9 mouse cellular contexts compared by ENCODE assay signal in genomic region chr7:29072689-29073088, GRCm38 (mm10). TPM values are rescaled to one million over a fixed set of nuclear protein-coding genes. Genes with fewer than 3 reads are reported as not detected.
DNase-seq lines count a peak whose midpoint lies in the region; ATAC-seq and TF ChIP-seq lines count a peak whose summit lies in the region.
"Had no signal": no experiment of that assay in that cellular context is flagged by ENCODE, and none has a peak within 500 bp of the region (broad histone marks: within the 10 kb centered on the region; RNA-seq: fewer than 3 reads in every experiment).

No protein-coding gene starts in this region.

- no peak overlapping the region for H3K4me3 ChIP-seq in forebrain, postnatal 0 days (ENCODE audit: low read depth, low read length)
- H3K4me3 ChIP-seq in lung, postnatal 0 days (ENCODE audit: low read depth, low read length): no peak overlapping the region
- H3K4me3 ChIP-seq: heart, embryonic 15.5 days had no signal

- TF ChIP-seq EP300 in lung, postnatal 0 days (IDR thresholded peaks at IDR 0.05): no peak

- H3K36me3 ChIP-seq in forebrain, postnatal 0 days (ENCODE audit: insufficient read depth): no peaks in the 10 kb centered on the region
- H3K36me3 ChIP-seq in lung, postnatal 0 days (ENCODE audit: insufficient read depth, low read length): no peaks in the 10 kb centered on the region
- H3K36me3 ChIP-seq: heart, embryonic 15.5 days had no signal

- H3K9me3 ChIP-seq in forebrain, postnatal 0 days (ENCODE audit: low read length): no peaks in the 10 kb centered on the region
- H3K9me3 ChIP-seq in lung, postnatal 0 days (ENCODE audit: low read length): no peaks in the 10 kb centered on the region
- H3K9me3 ChIP-seq: heart, embryonic 15.5 days had no signal

- H3K4me1 ChIP-seq in forebrain, postnatal 0 days (ENCODE audit: insufficient read depth): peaks cover 9% of the 10 kb centered on the region; the same call in 1 of the 2 replicates
- no peaks in the 10 kb centered on the region for H3K4me1 ChIP-seq in lung, postnatal 0 days (ENCODE audit: insufficient read depth, low read depth, low read length)

- H3K4me2 ChIP-seq in forebrain, postnatal 0 days (ENCODE audit: low read depth): peak overlapping the region; percentile 61
- H3K4me2 ChIP-seq in lung, postnatal 0 days (replicated peaks; ENCODE audit: low read depth, low read length): no peak overlapping the region
- H3K4me2 ChIP-seq: heart, embryonic 15.5 days had no signal

- 28% methylated on average over 11 of the region's 11 CpGs for WGBS in forebrain, postnatal 0 days
- WGBS in lung, postnatal 0 days: 35% methylated on average over 11 of the region's 11 CpGs

- no peak overlapping the region for H3K27ac ChIP-seq in forebrain, postnatal 0 days (ENCODE audit: low read depth, low read length)
- no peak overlapping the region for H3K27ac ChIP-seq in lung, postnatal 0 days (ENCODE audit: low read length)
- H3K27ac ChIP-seq: heart, embryonic 15.5 days had no signal

- no peak for ATAC-seq in frontal cortex, adult (ENCODE audit: low TSS enrichment)
- no peak for ATAC-seq in forebrain, postnatal 0 days
- ATAC-seq in lung, postnatal 0 days: no peak

- peak; percentile 69 for TF ChIP-seq CTCF in forebrain, postnatal 0 days (IDR thresholded peaks at IDR 0.05; ENCODE audit: low read depth)
- peak; percentile 67 for TF ChIP-seq CTCF in lung, postnatal 0 days (IDR thresholded peaks at IDR 0.05)

- DNase-seq in frontal cortex, postnatal 25 days (ENCODE audit: low spot score in 2 of 2): peak; percentile 27 to 36
- peak; percentile 29 for DNase-seq in thymus, postnatal 14 days
- DNase-seq in thymus, postnatal 0 days (ENCODE audit: low spot score): no peak
- DNase-seq in forebrain, postnatal 0 days: peak; percentile 56
- DNase-seq in lung, postnatal 0 days (ENCODE audit: low spot score): peak; percentile 19
- peak; percentile 63 for DNase-seq in right cerebral cortex, postnatal 4 days
- no peak for DNase-seq in ovary, postnatal 14 days (ENCODE audit: low spot score)

- no peak overlapping the region for H3K9ac ChIP-seq in forebrain, postnatal 0 days
- no peak overlapping the region for H3K9ac ChIP-seq in lung, postnatal 0 days (replicated peaks; ENCODE audit: low read depth)
- H3K9ac ChIP-seq: heart, embryonic 15.5 days had no signal

- no peaks in the 10 kb centered on the region for H3K27me3 ChIP-seq in forebrain, postnatal 0 days (ENCODE audit: insufficient read depth, low read length)
- peaks cover 13% of the 10 kb centered on the region; the same call in 1 of the 2 replicates for H3K27me3 ChIP-seq in lung, postnatal 0 days (replicated peaks; ENCODE audit: insufficient read depth, low read length)

RNA-seq across cellular contexts. Expression of gene Ryr1, which starts 52.3 kb away (rescaled TPM):
- polyA plus RNA-seq in thymus, postnatal 0 days (2015; fragmentation: Nextera tagmentation; extraction: Ambion mirVana): 0.16 and 0.19 TPM in 2 replicates
- 4.6 and 6.7 TPM in 2 replicates for total RNA-seq in forebrain, postnatal 0 days (2014; rRNA removed)
- polyA plus RNA-seq in forebrain, postnatal 0 days (2015; fragmentation: Nextera tagmentation; extraction: Ambion mirVana): 4.2 and 8.8 TPM in 2 replicates
- 0.01 and 0.05 TPM in 2 replicates for polyA plus RNA-seq in lung, postnatal 0 days (2015; fragmentation: Nextera tagmentation; extraction: Ambion mirVana)

Comparison
In these comparisons a context has a peak if more than half of its experiments do, and no peak if none do; other contexts are left out.
1. DNase-seq: peak in frontal cortex, postnatal 25 days (2 of 2), thymus, postnatal 14 days (single experiment), forebrain, postnatal 0 days (single experiment), lung, postnatal 0 days (single experiment) and right cerebral cortex, postnatal 4 days (single experiment); none in thymus, postnatal 0 days (single experiment) and ovary, postnatal 14 days (single experiment).